Mouse (Mus musculus) erythroblast, embryonic 14.5 days (primary cell): ENCODE results near the gene Aifm1.

Experiments
- GATA1 ChIP-seq: IDR thresholded peaks from 2 replicates; pipeline ENCODE4 v1.6.1; 2012; ENCODE audit warnings: low read length, inconsistent platforms, mixed read lengths
- TAL1 ChIP-seq: IDR thresholded peaks from 3 replicates; pipeline ENCODE4 v1.6.1; 2012; ENCODE audit warnings: low read length, inconsistent platforms, mixed read lengths

DNA sequence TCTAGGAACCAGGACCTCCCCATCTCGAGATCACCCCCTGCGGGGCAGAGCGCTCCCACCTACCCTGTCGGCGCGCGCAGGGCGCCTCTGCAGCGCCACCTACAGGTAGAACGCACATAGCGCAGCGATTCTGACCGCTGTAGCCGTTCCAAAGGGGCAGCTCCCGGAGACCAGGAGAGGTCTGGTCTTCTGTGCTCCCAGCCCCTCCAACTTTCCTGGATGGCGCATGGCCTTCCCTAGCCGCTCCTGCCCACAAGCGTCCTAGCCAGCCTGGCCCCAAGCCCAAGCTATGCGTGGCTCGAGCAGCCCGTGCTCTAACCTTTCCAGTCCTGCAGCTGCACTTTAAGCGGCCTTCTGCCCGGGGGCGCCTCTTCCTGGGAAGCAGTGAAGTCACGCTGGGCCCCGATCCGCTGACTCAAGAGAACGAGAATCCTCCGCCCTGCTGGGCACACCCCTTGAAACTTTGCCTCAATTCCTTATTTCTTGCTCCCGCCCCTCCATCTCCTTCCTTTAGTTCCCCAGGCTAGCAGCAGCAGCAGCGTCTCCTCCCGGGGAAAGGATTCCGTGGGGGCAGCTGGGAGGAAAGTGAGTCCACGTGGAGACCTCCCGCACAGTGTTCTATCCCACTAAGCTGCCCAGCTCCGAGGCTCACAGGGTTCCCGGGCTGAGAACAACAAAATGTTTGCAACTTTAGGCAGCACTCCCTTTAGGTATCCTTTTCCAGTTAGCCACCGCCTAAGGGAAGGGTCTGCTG lies 50.4 kb downstream of the Aifm1 start, which contains the start of gene Elf4:
- no peak for TF ChIP-seq TAL1
- no peak for TF ChIP-seq GATA1
